Mouse (Mus musculus): ENCODE results near the gene Pitpnm1.

- TF ChIP-seq CTCF (IDR thresholded peaks at IDR 0.05; ENCODE audit: borderline replicate concordance, insufficient read depth, low read depth, low read length) (no peak), POLR2A (IDR thresholded peaks at IDR 0.05; ENCODE audit: borderline replicate concordance, insufficient read depth, low read length) (no peak)
Observed at GRCm38 (mm10) chr19:4102626-4103025, 2.8 kb downstream of the Pitpnm1 start.
